Mouse (Mus musculus) bone marrow, adult 2 months (tissue): Measurements from ENCODE around the gene Spag7.
A peak's percentile ranks its signal among the peaks of the same experiment; 100 is the strongest.

Experiments used
- CTCF ChIP-seq: fragments of 200-500 bp; IDR thresholded peaks from 2 replicates; pipeline ENCODE4 v1.5.1; 2011; ENCODE audit warnings: low read length, control low read depth; ENCODE audit not compliant: control insufficient read depth, insufficient read depth
- POLR2A ChIP-seq: fragments of 200-500 bp; IDR thresholded peaks from 2 replicates; pipeline ENCODE4 v1.6.1; 2011; ENCODE audit warnings: low read depth, mild to moderate bottlenecking, control low read depth, low read length, borderline replicate concordance; ENCODE audit not compliant: control insufficient read depth

- TF ChIP-seq POLR2A (peak; percentile 96; the same call in 1 of the 2 replicates), CTCF (no peak)
These were observed 14.9 kb downstream of the Spag7 start, which contains the start of gene Pfn1 for GRCm38 (mm10) chr11:70654198-70654922.
